Mouse (Mus musculus): ENCODE data around the gene Lypd5. TPM values are rescaled to one million over a fixed set of nuclear protein-coding genes. Genes with fewer than 3 reads are reported as not detected.

The Lypd5 gene
- total and polyA plus RNA-seq, 3 experiments: not detected

DNA sequence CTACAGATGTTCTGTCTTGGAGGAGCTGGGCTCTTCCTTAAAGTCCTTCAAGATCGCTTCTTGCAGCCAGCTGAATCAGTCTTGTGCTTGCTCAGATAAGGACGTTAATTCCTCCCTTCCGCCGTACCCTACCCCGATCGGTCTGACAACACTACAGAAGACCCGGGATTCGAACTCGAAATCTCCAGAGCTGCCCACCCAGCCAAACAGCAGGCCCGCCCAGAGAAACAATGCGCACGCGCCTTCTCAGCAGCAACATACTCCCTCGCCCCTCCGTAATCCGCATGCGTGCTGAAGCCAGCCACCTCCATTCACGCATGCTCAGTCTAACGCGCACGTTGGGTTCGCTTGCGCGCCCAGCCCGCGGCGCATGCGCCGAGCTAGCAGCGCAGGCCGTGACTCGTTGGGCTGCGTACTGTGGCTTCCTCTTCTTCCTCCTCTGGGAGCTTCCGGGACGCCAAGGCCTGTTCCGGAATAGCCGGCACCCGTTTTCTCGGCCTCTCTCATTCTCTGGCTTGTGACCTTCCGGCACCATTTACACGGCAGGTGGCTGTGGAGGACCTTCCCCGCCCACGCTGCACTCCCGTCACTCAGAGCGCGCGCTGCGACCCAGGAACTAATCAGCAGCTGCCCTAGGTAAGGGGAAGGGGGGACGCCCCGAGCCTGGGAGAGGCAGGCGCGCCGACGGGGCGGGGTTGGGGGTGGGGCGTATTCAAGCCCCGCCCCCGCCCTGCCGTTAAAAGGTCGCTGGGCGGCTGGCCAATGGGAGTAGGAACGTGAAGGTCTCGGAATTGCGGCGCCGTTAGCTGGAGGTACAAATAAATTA, 50.5 kb downstream of the Lypd5 start, which contains the start of gene Smg9:
TSS of gene Smg9 (plus strand) at position 364 of the 826 bp plus-strand sequence.
- peaks cover 6% of the 10 kb centered on the region for H3K9me3 ChIP-seq (replicated peaks; ENCODE audit: low read length)
- dilution Hi-C loops (cut with MboI; ENCODE audit: extremely low pct_ligation_motif_present, extremely low pct_unique_long_range_greater_than_20kb, low sequenced_read_pairs): no loop called here
- peak within 1 kb of the TSS; percentile 93 for H3K4me2 ChIP-seq (ENCODE audit: insufficient read depth, low read depth, poor library complexity, severe bottlenecking)
- H3K9ac ChIP-seq (ENCODE audit: insufficient read depth, low read depth): peak within 1 kb of the TSS; percentile 75
- 0 out of 2 replicates have a peak, but pooled peaks cover 5% of the 10 kb centered on the region for H3K79me2 ChIP-seq (replicated peaks; ENCODE audit: control insufficient read depth, extremely low read depth, insufficient read depth, poor library complexity, severe bottlenecking)
- in situ Hi-C loops (cut with MboI; ENCODE audit: low pct_ligation_motif_present, low pct_unique_long_range_greater_than_20kb, low sequenced_read_pairs): loop anchor here (5.0 to 25.0 kb wide), 2 partner anchors 32 to 437 kb away; partner anchors contain the start of genes Vmn1r180 and Vmn1r181
- H3K4me1 ChIP-seq (ENCODE audit: control insufficient read depth in 1 of 2, insufficient read depth in 2 of 2): peaks cover 1 to 30% of the 10 kb centered on the region in 2 experiments; a peak in 3 of 4 replicates
- H3K27ac ChIP-seq (ENCODE audit: insufficient read depth, low read depth): peak within 1 kb of the TSS; percentile 96
- H3K4me3 ChIP-seq (replicated peaks in 1 of 3; ENCODE audit: low read depth in 2 of 3, low read length in 2 of 3, poor library complexity in 1 of 3): peak within 1 kb of the TSS; percentile 71 to 80 (median 76)
- peak; percentile 99 for DNase-seq (ENCODE audit: extremely low read depth)
- H3K36me3 ChIP-seq (replicated peaks in 1 of 2; ENCODE audit: control insufficient read depth in 1 of 2, insufficient read depth in 1 of 2, low read length in 1 of 2): peaks cover 10 to 36% of the 10 kb centered on the region in 2 experiments
- no peaks in the 10 kb centered on the region for H3K27me3 ChIP-seq (replicated peaks)
- TF ChIP-seq POLR2A (IDR thresholded peaks at IDR 0.05; ENCODE audit: low read depth, low read length): peak; percentile 93
- TF ChIP-seq GABPA (IDR thresholded peaks at IDR 0.05; ENCODE audit: insufficient replicate concordance, low read depth, low read length): no peak
- no peak; the same call in 1 of the 2 replicates for TF ChIP-seq MYC (IDR thresholded peaks at IDR 0.05; ENCODE audit: low read depth, low read length)
- no peak for TF ChIP-seq UBTF (IDR thresholded peaks at IDR 0.05; ENCODE audit: low read depth, low read length)
- TF ChIP-seq KAT2A (IDR thresholded peaks at IDR 0.05; ENCODE audit: insufficient replicate concordance, low read length): peak; percentile 72; the same call in 1 of the 2 replicates
- TF ChIP-seq ZNF384 (IDR thresholded peaks at IDR 0.05; ENCODE audit: low read depth, low read length): no peak
- TF ChIP-seq USF2 (conservative IDR thresholded peaks at IDR 0.05; ENCODE audit: low read depth, low read length): no peak
- TF ChIP-seq PAX5 (IDR thresholded peaks at IDR 0.05; ENCODE audit: low read length): no peak
- peak; percentile 70 for TF ChIP-seq MAZ (IDR thresholded peaks at IDR 0.05; ENCODE audit: low read depth, low read length)
- no peak; the same call in 1 of the 2 replicates for TF ChIP-seq JUN (IDR thresholded peaks at IDR 0.05; ENCODE audit: insufficient read depth, low read depth, low read length)
- no peak for TF ChIP-seq JUND (conservative IDR thresholded peaks at IDR 0.05; ENCODE audit: low read depth, low read length)
- TF ChIP-seq E2F4 (IDR thresholded peaks at IDR 0.05; ENCODE audit: insufficient replicate concordance, low read depth, low read length): peak; percentile 88; the same call in 1 of the 2 replicates
- 0 out of 2 replicates have a peak, but pooled peaks have one; percentile 36 for TF ChIP-seq MEF2A (IDR thresholded peaks at IDR 0.05; ENCODE audit: borderline replicate concordance, low read depth, low read length)
- no peak; the same call in 1 of the 2 replicates for TF ChIP-seq TCF12 (IDR thresholded peaks at IDR 0.05; ENCODE audit: low read depth, low read length)
- TF ChIP-seq NELFE (IDR thresholded peaks at IDR 0.05; ENCODE audit: low read depth, low read length): peak; percentile 80
- no peak for TF ChIP-seq ZKSCAN1 (IDR thresholded peaks at IDR 0.05; ENCODE audit: borderline replicate concordance, low read depth, low read length)
- TF ChIP-seq USF1 (IDR thresholded peaks at IDR 0.05; ENCODE audit: low read depth, low read length): peak; percentile 12; the same call in 1 of the 2 replicates
- TF ChIP-seq IRF4 (IDR thresholded peaks at IDR 0.05; ENCODE audit: low read depth, low read length): peak; percentile 42; the same call in 1 of the 2 replicates
- TF ChIP-seq ETS1 (conservative IDR thresholded peaks at IDR 0.05; ENCODE audit: low read depth, low read length): peak; percentile 24; the same call in 1 of the 2 replicates
- peak; percentile 52 for TF ChIP-seq BHLHE40 (IDR thresholded peaks at IDR 0.05; ENCODE audit: low read depth, low read length)
- TF ChIP-seq ZMIZ1 (IDR thresholded peaks at IDR 0.05; ENCODE audit: low read depth, low read length): peak; percentile 88
- TF ChIP-seq NRF1 (IDR thresholded peaks at IDR 0.05; ENCODE audit: low read depth, low read length): peak; percentile 97
- TF ChIP-seq POLR2AphosphoS2 (IDR thresholded peaks at IDR 0.05; ENCODE audit: low read depth, low read length): peak; percentile 71; the same call in 1 of the 2 replicates
- TF ChIP-seq CTCF (conservative IDR thresholded peaks at IDR 0.05 in 1 of 2, IDR thresholded peaks at IDR 0.05 in 1 of 2; ENCODE audit: low read depth in 2 of 2, low read length in 2 of 2): no peak
- no peak for TF ChIP-seq SMC3 (IDR thresholded peaks at IDR 0.05; ENCODE audit: low read depth, low read length)
- peak; percentile 11; the same call in 1 of the 2 replicates for TF ChIP-seq ZC3H11A (IDR thresholded peaks at IDR 0.05; ENCODE audit: low read depth, low read length)
- TF ChIP-seq HCFC1 (IDR thresholded peaks at IDR 0.05; ENCODE audit: low read depth, low read length): peak; percentile 80
- no peak; the same call in 1 of the 2 replicates for TF ChIP-seq RCOR1 (conservative IDR thresholded peaks at IDR 0.05; ENCODE audit: low read depth, low read length)
- no peak for TF ChIP-seq EP300 (IDR thresholded peaks at IDR 0.05; ENCODE audit: low read length)
- peak; percentile 96 for TF ChIP-seq ELF1 (IDR thresholded peaks at IDR 0.05; ENCODE audit: low read depth, low read length)
- no peak for TF ChIP-seq RAD21 (IDR thresholded peaks at IDR 0.05; ENCODE audit: low read depth, low read length)
- peak; percentile 73 for TF ChIP-seq SIN3A (IDR thresholded peaks at IDR 0.05; ENCODE audit: low read length)
- no peak for TF ChIP-seq CHD1 (IDR thresholded peaks at IDR 0.05; ENCODE audit: low read depth, low read length)
- peak; percentile 85 for TF ChIP-seq MAX (IDR thresholded peaks at IDR 0.05; ENCODE audit: low read length)
- no peak for TF ChIP-seq MAFK (IDR thresholded peaks at IDR 0.05; ENCODE audit: insufficient replicate concordance, low read length)
- TF ChIP-seq MXI1 (IDR thresholded peaks at IDR 0.05; ENCODE audit: low read depth, low read length): peak; percentile 62
- TF ChIP-seq TBP (conservative IDR thresholded peaks at IDR 0.05; ENCODE audit: low read depth, low read length): no peak
